Mouse (Mus musculus): ENCODE measurements around the gene Vwa7. TPM values are rescaled to one million over a fixed set of nuclear protein-coding genes. Genes with fewer than 3 reads are reported as not detected.

The Vwa7 gene
- polyA plus RNA-seq, 1 experiment from 2014 or later, result 0.16 TPM

- peaks cover 53% of the 10 kb centered on the region for H3K4me1 ChIP-seq (replicated peaks; ENCODE audit: control insufficient read depth, insufficient read depth, low read length)
- H3K4me3 ChIP-seq (ENCODE audit: low read depth, low read length), result no peak overlapping the region
- DNase-seq (ENCODE audit: low spot score) (no peak), ATAC-seq (replicated peaks; ENCODE audit: low FRiP score) (no peak)
- H3K9me3 ChIP-seq (ENCODE audit: control insufficient read depth, low read length), result no peaks in the 10 kb centered on the region
- whole genome bisulfite sequencing, result 83% methylated on average over 5 of the region's 5 CpGs
- no peak overlapping the region for H3K9ac ChIP-seq (ENCODE audit: low read depth, low read length)
- H3K27ac ChIP-seq (ENCODE audit: low read depth, low read length), result peak overlapping the region; percentile 41; the same call in 1 of the 2 replicates
- no peaks in the 10 kb centered on the region for H3K36me3 ChIP-seq (ENCODE audit: control insufficient read depth, insufficient read depth, low read length)
- peak overlapping the region; percentile 12; the same call in 1 of the 2 replicates for H3K4me2 ChIP-seq
- H3K27me3 ChIP-seq (replicated peaks; ENCODE audit: control insufficient read depth, insufficient read depth, low read length), result no peaks in the 10 kb centered on the region
These were observed 6.8 kb downstream of the Vwa7 start for GRCm38 (mm10) chr17:35023221-35023620.

GRCm38 (mm10) chr17:35023756-35024155 lies 7.4 kb downstream of the Vwa7 start:
- Histone ChIP-seq H3K27ac (ENCODE audit: low read depth, low read length) (peak overlapping the region; percentile 41; the same call in 1 of the 2 replicates), H3K9ac (ENCODE audit: low read depth, low read length) (no peak overlapping the region), H3K27me3 (replicated peaks; ENCODE audit: control insufficient read depth, insufficient read depth, low read length) (no peaks in the 10 kb centered on the region), H3K9me3 (ENCODE audit: control insufficient read depth, low read length) (no peaks in the 10 kb centered on the region), H3K4me2 (peak overlapping the region; percentile 12; the same call in 1 of the 2 replicates), H3K4me1 (replicated peaks; ENCODE audit: control insufficient read depth, insufficient read depth, low read length) (peaks cover 55% of the 10 kb centered on the region), H3K36me3 (ENCODE audit: control insufficient read depth, insufficient read depth, low read length) (no peaks in the 10 kb centered on the region), H3K4me3 (ENCODE audit: low read depth, low read length) (no peak overlapping the region)
- ATAC-seq (replicated peaks; ENCODE audit: low FRiP score) (no peak), DNase-seq (ENCODE audit: low spot score) (no peak)
- WGBS, result 36% methylated on average over 4 of the region's 4 CpGs

- Histone ChIP-seq H3K9me3 (ENCODE audit: control insufficient read depth, low read length) (no peaks in the 10 kb centered on the region), H3K27me3 (replicated peaks; ENCODE audit: control insufficient read depth, insufficient read depth, low read length) (no peaks in the 10 kb centered on the region), H3K4me1 (replicated peaks; ENCODE audit: control insufficient read depth, insufficient read depth, low read length) (peaks cover 55% of the 10 kb centered on the region), H3K27ac (ENCODE audit: low read depth, low read length) (no peak overlapping the region), H3K36me3 (ENCODE audit: control insufficient read depth, insufficient read depth, low read length) (no peaks in the 10 kb centered on the region), H3K4me2 (no peak overlapping the region), H3K9ac (ENCODE audit: low read depth, low read length) (no peak overlapping the region), H3K4me3 (ENCODE audit: low read depth, low read length) (no peak overlapping the region)
- DNase-seq (ENCODE audit: low spot score), result no peak
- ATAC-seq (replicated peaks; ENCODE audit: low FRiP score), result no peak
- 54% methylated on average over 13 of the region's 13 CpGs for WGBS
These were observed 7.9 kb downstream of the Vwa7 start for GRCm38 (mm10) chr17:35024261-35024660.

GRCm38 (mm10) chr17:35024691-35025488 lies 8.5 kb downstream of the Vwa7 start:
- H3K9me3 ChIP-seq (ENCODE audit: control insufficient read depth, low read length), result no peaks in the 10 kb centered on the region
- H3K4me2 ChIP-seq, result no peak overlapping the region
- ATAC-seq (replicated peaks; ENCODE audit: low FRiP score) (no peak), DNase-seq (ENCODE audit: low spot score) (no peak)
- peaks cover 62% of the 10 kb centered on the region for H3K4me1 ChIP-seq (replicated peaks; ENCODE audit: control insufficient read depth, insufficient read depth, low read length)
- no peak overlapping the region for H3K9ac ChIP-seq (ENCODE audit: low read depth, low read length)
- H3K27ac ChIP-seq (ENCODE audit: low read depth, low read length), result no peak overlapping the region
- H3K4me3 ChIP-seq (ENCODE audit: low read depth, low read length), result no peak overlapping the region
- H3K27me3 ChIP-seq (replicated peaks; ENCODE audit: control insufficient read depth, insufficient read depth, low read length), result no peaks in the 10 kb centered on the region
- no peaks in the 10 kb centered on the region for H3K36me3 ChIP-seq (ENCODE audit: control insufficient read depth, insufficient read depth, low read length)
- 60% methylated on average over 8 of the region's 10 CpGs for WGBS

- H3K9me3 ChIP-seq (ENCODE audit: control insufficient read depth, low read length), result no peaks in the 10 kb centered on the region
- H3K4me3 ChIP-seq (ENCODE audit: low read depth, low read length), result no peak overlapping the region
- 76% methylated on average over 5 of the region's 5 CpGs for WGBS
- peaks cover 61% of the 10 kb centered on the region for H3K4me1 ChIP-seq (replicated peaks; ENCODE audit: control insufficient read depth, insufficient read depth, low read length)
- no peak for ATAC-seq (replicated peaks; ENCODE audit: low FRiP score)
- no peak for DNase-seq (ENCODE audit: low spot score)
- no peak overlapping the region for H3K27ac ChIP-seq (ENCODE audit: low read depth, low read length)
- H3K4me2 ChIP-seq, result no peak overlapping the region
- H3K36me3 ChIP-seq (ENCODE audit: control insufficient read depth, insufficient read depth, low read length), result no peaks in the 10 kb centered on the region
- no peak overlapping the region for H3K9ac ChIP-seq (ENCODE audit: low read depth, low read length)
- H3K27me3 ChIP-seq (replicated peaks; ENCODE audit: control insufficient read depth, insufficient read depth, low read length), result no peaks in the 10 kb centered on the region
These were observed 9.8 kb downstream of the Vwa7 start for GRCm38 (mm10) chr17:35026206-35026605.

GRCm38 (mm10) chr17:35027277-35028068 lies 11.1 kb downstream of the Vwa7 start, which contains the start of gene Sapcd1:
Sapcd1 (minus strand) TSS chr17:35028016.
- peak within 1 kb of the TSS; percentile 15; the same call in 1 of the 2 replicates for H3K4me3 ChIP-seq (ENCODE audit: low read depth, low read length)

GRCm38 (mm10) chr17:35028315-35028714 lies 11.9 kb downstream of the Vwa7 start:
- no peaks in the 10 kb centered on the region for H3K36me3 ChIP-seq (ENCODE audit: control insufficient read depth, insufficient read depth, low read length)
- H3K9me3 ChIP-seq (ENCODE audit: control insufficient read depth, low read length), result no peaks in the 10 kb centered on the region
- no peak overlapping the region for H3K9ac ChIP-seq (ENCODE audit: low read depth, low read length)
- DNase-seq (ENCODE audit: low spot score) (no peak), ATAC-seq (replicated peaks; ENCODE audit: low FRiP score) (no peak)
- H3K27ac ChIP-seq (ENCODE audit: low read depth, low read length), result no peak overlapping the region
- peaks cover 43% of the 10 kb centered on the region for H3K4me1 ChIP-seq (replicated peaks; ENCODE audit: control insufficient read depth, insufficient read depth, low read length)
- no peak overlapping the region for H3K4me2 ChIP-seq
- H3K4me3 ChIP-seq (ENCODE audit: low read depth, low read length), result no peak overlapping the region
- WGBS, result 67% methylated on average over 2 of the region's 2 CpGs
- no peaks in the 10 kb centered on the region for H3K27me3 ChIP-seq (replicated peaks; ENCODE audit: control insufficient read depth, insufficient read depth, low read length)

More at GRCm38 (mm10) chr17:35027277-35028068, 11.1 kb downstream of the Vwa7 start, which contains the start of gene Sapcd1:
- H3K9ac ChIP-seq (ENCODE audit: low read depth, low read length), result peak within 1 kb of the TSS; percentile 46
- DNase-seq (ENCODE audit: low spot score) (no peak), ATAC-seq (replicated peaks; ENCODE audit: low FRiP score) (0 out of 2 replicates have a peak, but pooled peaks have one; percentile 41)
- 54% methylated on average over 13 of the region's 13 CpGs for WGBS
- H3K4me2 ChIP-seq, result peak within 1 kb of the TSS; percentile 23; the same call in 1 of the 2 replicates
- no peaks in the 10 kb centered on the region for H3K9me3 ChIP-seq (ENCODE audit: control insufficient read depth, low read length)
- peaks cover 52% of the 10 kb centered on the region for H3K4me1 ChIP-seq (replicated peaks; ENCODE audit: control insufficient read depth, insufficient read depth, low read length)
- H3K27me3 ChIP-seq (replicated peaks; ENCODE audit: control insufficient read depth, insufficient read depth, low read length), result no peaks in the 10 kb centered on the region
- H3K36me3 ChIP-seq (ENCODE audit: control insufficient read depth, insufficient read depth, low read length), result no peaks in the 10 kb centered on the region
- peak within 1 kb of the TSS; percentile 32; the same call in 1 of the 2 replicates for H3K27ac ChIP-seq (ENCODE audit: low read depth, low read length)

- Histone ChIP-seq H3K36me3 (ENCODE audit: control insufficient read depth, insufficient read depth, low read length) (no peaks in the 10 kb centered on the region), H3K4me3 (ENCODE audit: low read depth, low read length) (no peak overlapping the region), H3K4me2 (no peak overlapping the region), H3K27me3 (replicated peaks; ENCODE audit: control insufficient read depth, insufficient read depth, low read length) (no peaks in the 10 kb centered on the region), H3K27ac (ENCODE audit: low read depth, low read length) (no peak overlapping the region), H3K9me3 (ENCODE audit: control insufficient read depth, low read length) (no peaks in the 10 kb centered on the region), H3K4me1 (replicated peaks; ENCODE audit: control insufficient read depth, insufficient read depth, low read length) (peaks cover 30% of the 10 kb centered on the region), H3K9ac (ENCODE audit: low read depth, low read length) (no peak overlapping the region)
- 41% methylated on average over 19 of the region's 19 CpGs for WGBS
- ATAC-seq (replicated peaks; ENCODE audit: low FRiP score), result no peak
- DNase-seq (ENCODE audit: low spot score), result no peak
These were observed 13.5 kb downstream of the Vwa7 start for GRCm38 (mm10) chr17:35029691-35030532.

Data from liver, embryonic 11.5 days (tissue).